Mouse (Mus musculus) liver, adult 2 months (tissue): ENCODE results near the gene Znrf1.

Experiments used
- CTCF ChIP-seq: fragments of 200-500 bp; IDR thresholded peaks from 2 replicates; pipeline ENCODE4 v1.5.1; 2011; ENCODE audit warnings: low read depth, low read length, control low read depth
- POLR2A ChIP-seq: fragments of 200-500 bp; IDR thresholded peaks from 2 replicates; pipeline ENCODE4 v1.6.1; 2011; ENCODE audit warnings: low read length, control low read depth; ENCODE audit not compliant: insufficient read depth; ENCODE audit errors: extremely low read depth

- TF ChIP-seq POLR2A, result no peak
- no peak for TF ChIP-seq CTCF
Observed at GRCm38 (mm10) chr8:111526403-111527024, 9.4 kb upstream of the Znrf1 start.
